Mouse (Mus musculus) ovary, adult 18-20 months (tissue): Measurements from ENCODE around the gene Hdac9.

Source experiments
- DNase-seq: peaks from one replicate; pipeline ENCODE4 v3.0.0; 2022; ENCODE audit warnings: low spot score, mixed read lengths

The Hdac9 gene

DNA sequence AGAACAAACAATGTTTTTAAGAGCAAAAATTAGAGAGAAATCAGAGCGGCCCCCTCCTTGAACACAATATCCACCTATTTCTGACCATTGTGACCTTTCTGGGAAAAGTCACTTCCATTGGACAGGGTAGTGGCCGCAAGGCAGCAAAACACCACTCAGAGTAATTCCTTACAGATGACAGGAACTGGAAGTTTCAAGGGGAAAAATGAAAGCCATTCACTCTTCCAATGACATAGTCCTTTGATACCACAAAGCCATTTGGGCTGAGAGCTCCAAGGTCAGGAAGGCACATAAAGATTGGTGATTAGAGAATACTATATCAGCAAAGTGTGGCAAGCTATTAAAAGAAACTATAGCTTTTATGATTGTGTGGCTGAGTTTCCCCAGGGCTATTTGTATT, 574.1 kb downstream of the Hdac9 start:
- DNase-seq = no peak

DNA sequence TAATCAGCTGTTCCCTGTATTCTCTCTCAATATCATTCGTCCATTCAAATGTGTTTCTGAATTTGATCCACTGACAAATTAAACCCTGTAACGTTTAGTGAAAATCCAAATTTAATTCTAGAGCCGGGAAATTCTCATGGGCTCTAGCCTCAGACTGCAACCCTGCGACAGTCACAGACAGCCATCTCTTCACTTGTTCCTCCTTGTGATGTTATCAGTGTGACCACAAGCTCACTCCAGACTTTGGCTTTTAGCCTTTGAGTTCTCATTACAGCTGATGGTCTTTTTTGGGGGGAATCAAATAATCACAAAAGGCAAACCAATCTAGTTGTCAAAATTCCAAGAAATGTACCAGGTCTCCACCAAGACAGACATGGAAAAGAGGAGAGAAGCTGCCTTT, 578.0 kb downstream of the Hdac9 start:
- no peak for DNase-seq

DNA sequence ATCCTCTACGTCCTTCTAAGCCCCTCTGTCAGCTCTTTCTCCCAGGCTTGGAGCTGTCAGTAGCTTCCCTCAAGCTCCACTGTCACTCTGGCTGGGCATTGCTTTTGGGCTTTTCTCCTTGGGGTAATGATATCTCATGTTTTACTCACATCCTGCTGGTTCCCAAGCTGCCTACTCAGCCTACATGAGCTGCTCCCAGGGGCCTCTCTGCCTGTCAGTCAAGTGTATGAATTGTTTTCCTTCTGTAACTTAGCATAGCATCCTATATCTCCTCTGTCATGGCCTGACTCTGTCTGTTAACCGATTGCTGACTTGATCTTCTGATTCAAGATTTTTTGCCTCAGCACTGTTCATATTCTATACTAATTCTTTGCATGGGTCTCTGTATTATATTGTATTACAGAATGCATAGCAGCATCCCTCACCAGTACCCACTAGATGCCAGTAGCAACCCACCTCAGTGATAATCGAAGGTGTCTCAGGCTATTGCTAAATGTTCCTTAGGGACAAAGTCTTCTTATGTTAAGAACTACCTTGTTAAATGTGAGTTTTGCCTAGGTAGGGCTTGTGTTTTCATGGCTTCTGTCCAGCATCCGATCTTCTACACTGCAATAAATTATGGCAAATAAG, 582.3 kb downstream of the Hdac9 start:
- DNase-seq = no peak

DNA sequence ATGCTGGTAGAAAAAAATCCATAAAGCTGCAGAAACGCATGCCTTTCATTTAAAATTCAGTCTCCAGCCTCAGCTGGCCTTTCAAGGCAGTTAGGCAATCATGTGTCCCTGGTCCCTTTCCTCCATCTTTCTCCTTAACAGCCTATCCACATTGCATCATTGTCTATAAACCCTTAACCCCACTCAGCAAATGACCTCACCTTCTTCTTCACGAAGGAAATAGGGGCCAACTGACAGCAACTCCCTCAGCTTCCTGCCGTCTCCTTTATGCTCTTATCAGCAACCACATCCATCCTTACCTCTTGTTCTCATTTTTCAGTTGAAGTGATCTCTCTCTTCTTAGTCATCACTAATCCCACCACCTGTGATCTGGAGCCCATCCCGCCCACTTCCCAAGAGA, 584.0 kb downstream of the Hdac9 start:
- no peak for DNase-seq

DNA sequence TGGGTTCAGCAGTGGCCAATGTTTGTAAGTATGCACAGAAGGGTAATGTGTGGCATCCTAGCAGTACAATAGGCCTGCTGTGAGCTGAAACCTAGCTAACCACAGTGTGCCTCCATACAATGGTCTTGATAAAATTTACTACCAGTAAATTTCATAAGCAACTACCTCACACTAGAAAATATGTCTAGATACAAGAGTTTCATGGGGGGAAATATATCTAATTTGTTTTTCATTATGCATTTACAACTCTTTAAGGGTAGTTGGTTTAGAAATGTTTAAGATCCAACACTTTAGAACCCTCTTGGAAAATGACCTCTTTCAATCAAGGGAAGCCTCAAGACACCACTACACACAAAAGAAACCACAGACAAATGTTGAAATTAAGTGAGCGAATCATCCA, 589.8 kb downstream of the Hdac9 start:
- DNase-seq = no peak

DNA sequence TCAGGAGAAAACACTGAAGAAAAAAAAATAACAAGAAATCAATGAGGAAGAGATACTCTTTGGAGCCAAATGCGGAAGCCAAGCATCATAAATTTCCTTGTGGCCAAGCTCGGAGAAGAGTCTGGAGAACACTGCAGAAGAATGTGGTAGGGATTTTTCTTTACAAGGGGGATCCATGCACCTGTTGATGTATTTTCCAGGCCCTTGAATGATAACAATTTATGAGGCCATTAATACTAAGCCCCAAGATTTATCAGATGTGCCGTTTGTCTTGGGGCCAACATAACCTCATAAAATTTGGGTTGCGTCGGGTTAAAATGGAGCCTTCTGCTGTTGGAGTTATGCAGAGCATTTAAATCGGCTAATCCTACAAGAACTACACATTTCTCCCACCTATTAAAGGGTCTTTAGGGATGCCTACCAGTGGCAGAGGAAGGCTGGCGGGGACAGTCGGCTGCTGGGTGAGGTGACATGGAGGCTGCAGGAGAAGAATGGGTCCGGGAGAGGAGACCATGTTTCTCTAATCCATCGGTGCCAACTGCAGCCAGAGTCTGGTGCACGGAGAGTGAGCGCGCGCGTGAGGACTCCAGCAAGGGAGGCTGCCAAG, 604.7 kb downstream of the Hdac9 start:
- DNase-seq = no peak

DNA sequence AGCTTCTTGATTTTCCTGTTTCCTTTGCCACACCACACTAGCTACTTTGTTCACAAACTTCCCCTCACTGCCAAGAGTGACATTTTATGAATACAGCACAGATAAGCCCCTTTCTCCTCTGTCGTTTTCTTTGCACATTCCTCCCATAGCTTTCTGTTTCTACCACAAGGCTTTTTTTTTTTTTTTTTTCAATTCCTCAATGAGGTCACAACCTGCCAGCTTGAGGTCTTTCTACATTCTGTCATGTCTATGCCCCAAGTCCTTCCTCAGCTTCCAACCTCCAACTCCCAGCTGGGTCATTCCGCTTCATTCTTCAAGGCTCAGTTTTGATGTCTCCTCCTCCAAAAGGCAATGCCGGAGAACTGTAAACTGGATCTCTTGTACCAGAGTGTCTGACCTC, 611.4 kb downstream of the Hdac9 start:
- no peak for DNase-seq

DNA sequence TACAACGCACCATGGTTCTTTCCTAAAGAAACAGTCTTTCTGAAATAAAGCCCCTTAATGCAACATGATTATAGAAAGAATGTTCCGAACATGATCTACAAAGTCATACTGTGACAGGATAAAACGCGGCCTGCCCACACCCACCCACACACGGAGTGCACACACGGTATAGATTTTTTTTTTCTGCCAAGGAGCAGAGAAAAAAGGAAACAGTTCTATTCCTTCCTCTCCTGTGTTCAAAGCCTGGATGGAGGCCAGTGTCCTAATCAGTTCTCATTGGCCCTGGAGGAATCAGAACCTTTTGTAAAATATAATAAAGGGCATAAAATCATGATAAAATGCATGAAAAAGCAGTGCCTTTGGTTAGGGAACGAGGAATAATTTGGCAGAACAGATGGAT, 624.5 kb downstream of the Hdac9 start:
- DNase-seq = no peak

DNA sequence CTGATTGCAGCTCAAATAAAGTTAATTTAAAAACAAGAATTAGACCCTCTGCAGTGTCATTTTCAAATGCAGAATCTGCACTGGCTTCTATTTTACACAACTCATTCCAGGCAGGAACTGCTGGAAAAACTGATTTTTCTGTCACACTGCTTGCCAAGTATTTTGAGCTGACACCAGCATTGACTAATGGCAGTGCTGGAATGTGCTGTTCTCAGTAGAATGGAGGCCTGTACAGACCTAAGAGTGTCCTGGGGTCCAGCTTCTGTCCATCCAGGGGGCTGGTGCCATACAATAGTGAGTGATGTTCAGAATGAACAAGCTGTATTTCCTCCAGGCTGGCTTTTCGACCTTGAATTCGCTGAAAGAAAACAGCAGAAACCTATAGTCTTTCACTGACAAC, 629.7 kb downstream of the Hdac9 start:
- no peak for DNase-seq

DNA sequence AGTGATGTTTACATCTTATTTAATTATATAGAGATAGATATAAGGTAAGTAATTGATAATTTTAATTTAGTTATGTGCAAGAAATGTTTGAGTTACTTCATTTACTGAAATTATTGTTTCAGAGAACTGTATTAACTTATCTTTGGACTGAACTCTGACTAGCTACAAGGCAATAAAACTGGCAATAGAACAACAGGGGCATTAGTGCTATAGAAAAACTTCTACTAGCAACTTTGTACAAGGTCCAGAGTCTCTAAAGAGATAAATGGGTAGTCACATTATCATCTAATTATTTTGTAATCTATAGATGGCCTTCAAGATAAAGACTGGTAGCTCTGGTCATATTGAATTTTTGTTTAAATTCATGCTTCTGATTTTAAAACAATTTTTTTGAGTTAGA, 632.0 kb downstream of the Hdac9 start:
- DNase-seq = no peak

DNA sequence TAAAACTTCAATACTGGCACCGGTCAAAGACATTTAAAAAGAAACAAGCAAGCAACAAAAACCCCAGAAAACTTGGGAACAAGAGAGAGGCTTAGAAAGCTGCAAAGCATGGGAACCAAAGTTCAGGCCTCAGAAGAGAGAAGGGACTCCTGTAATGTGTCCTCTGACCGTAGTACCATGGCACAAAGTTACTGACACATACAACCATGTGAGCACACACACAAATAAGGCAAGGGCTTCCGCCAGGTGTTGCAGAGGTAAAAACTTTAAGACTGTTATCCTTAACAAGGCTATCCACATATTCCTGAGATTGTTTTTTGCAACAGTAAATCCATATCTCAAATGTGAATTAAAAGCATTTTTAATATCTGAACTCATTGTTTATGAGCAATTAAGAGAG, 632.5 kb downstream of the Hdac9 start:
- no peak for DNase-seq

DNA sequence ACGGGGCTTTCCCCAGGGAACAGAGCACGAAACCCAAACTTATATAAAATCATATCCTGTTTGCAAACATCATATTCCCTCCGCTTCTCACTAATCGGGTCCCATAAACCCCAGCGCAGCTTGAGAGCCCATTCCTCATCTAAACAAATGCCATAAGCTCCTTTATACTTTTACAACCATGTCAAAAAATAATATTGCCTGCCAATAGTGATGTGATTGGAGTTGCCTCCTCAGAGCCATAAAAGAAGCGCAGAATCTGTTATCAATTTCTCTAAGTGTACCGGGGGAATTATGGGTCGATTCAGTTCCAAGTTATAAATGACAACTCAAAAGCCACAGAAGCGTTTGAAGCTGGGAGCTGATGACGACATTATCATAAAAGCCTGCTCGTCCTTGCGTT, 638.1 kb downstream of the Hdac9 start:
- no peak for DNase-seq

DNA sequence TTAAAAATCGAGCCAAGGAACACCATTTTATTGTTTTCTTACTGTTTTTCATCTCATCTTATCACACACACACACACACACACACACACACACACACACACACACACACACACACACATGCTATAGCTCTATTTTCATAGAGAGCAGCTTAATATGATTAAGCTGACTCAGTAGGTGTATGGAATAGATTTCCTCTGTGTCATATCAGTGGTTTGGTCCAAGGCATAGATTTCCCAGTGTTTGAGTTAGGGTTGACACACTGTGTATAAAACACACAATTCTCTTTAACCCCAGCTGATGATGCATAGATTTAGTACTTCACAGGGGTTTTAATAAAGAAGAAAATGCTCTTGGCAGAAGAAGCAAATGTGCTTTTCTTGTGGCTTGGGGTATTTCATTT, 643.1 kb downstream of the Hdac9 start:
- no peak for DNase-seq

DNA sequence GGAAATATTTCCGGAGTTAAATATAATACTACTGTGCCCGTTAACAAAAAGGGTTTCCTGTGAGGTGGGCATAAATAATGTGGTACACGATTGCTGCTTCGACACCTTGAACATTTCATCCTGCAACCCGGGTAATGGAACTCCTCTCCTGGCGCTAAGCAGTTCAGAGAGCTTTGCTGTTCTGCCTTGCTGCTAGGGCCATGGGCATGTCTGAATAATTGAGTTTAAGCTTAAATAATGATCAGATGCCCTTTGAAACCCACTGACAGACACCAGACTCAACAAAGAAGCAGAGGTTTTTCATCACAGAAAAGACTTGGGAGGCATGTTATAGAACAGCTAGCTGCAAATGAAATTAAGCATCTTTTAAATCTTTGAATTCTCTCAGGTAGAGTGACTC, 646.8 kb downstream of the Hdac9 start:
- no peak for DNase-seq

DNA sequence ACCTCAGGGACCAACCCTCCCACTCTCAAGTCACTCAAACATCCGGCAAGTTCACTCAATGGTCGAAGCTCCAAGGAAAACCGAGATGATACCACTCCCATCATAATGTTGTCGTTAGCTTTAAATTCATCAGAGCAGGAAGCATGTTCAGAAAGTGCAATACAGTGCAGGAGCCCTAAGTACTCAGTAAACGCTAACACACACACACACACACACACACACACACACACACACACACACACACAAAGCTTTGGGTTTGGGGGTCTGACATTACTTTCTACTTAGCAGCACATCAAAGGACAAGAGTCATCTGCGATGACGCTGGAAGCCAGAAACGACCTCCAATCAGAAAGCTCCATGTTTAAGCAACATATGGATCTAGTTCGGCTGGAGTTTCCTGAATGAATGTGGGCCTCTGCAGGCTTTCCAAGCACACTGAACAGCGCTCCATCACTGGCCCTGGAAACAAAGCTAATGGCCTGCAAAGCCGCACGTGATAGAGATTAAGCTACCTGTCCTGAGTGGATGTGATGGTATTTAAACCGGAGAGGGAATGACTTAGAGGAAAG, 647.3 kb downstream of the Hdac9 start:
- no peak for DNase-seq

DNA sequence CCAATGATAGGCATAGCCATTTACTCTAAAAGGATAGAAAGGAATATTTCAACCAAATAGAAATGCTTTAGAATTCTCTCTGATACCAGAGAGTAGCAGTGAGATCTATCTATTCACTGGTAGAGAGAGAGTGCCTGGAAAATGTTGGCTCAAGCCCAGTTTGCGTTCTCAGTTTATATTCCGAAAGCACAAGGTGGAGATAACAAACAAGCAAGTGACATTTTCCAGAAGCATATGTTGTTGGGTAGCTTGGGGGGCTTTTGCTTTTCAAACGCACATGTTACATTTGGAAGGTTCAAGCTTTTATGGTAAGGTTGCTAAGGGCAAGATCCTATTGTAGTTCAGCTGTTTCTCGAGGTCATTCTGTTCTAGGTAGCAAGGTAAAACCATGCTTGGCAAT, 657.2 kb downstream of the Hdac9 start:
- no peak for DNase-seq

DNA sequence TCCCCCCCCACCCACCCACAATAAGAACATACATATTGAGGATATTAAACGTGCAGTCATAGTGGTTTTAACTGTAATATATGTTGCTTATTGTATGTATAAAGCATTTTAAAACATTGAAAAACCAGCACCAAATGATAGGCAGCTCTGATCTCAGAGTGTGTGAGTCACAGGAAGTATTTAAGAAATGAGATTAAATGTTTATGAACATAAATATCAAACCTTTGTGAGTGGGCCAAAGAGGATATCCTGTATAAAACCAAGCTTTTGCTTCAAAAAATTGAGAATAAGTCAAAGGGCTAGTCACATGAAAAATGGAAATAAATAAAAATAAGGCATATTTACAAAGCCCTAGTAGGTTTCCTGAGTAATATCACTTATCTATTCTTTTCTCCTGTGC, 667.7 kb downstream of the Hdac9 start:
- no peak for DNase-seq

DNA sequence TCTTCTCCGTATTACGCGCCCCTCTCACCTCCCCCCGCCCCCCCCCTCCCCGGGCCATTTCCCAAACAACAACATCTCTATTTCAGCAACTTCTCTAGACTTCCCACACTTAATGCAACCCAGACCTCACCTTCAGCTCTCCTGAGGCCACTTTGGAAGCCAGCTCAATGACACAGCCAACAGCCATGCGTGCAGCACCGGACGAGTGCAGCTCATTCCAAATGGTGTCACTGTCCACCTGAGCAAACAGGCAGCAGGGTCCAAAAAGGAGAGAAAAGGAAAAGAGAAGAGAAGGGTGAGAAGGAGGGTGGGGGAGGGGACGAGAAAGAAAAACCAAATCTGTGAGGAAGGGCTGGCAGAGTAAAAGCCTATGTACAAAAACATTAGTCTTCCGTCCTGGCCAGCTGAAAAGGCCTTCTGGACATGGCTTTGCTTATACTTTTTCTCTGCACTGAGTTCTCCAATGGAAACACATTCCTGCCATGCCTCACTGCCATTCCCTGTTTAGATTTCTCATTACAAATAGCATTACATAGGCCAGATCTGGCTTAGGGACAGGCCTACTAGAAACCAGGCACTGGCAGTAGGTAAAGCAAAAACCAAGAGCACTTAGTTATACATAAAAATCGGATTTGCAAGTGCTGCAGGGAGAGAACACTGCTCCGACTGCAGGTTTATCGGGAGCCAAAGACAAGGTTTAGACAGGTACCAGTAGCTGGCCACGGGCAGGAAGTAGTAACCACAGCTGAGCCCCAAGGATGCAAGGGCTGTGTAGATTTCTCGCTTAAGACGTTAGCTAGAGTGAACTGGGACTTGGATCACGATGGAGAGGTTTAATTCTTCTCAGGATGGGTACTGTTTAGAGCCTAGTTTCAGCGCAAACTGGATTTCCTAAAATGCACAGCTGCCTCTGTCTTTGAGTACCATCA, 668.4 kb downstream of the Hdac9 start:
- DNase-seq = no peak

DNA sequence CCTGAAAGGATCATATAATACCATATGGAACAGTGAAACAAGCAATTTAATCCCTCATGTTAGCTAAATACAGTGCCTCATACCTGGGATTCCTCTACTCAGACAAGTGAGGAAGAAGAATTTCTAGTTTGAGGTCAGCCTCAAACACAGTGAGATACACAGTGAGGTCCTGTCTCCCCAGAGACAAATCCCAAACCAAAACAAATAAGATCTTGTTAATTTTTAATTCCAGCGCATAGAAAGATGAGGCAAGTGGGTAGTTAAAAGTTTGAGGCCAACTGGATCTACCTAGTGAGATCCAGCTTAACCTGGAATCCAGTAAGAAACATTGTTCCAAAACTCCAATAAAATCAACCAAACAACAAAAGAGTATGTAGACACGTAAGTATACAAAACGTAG, 678.1 kb downstream of the Hdac9 start:
- DNase-seq = no peak

DNA sequence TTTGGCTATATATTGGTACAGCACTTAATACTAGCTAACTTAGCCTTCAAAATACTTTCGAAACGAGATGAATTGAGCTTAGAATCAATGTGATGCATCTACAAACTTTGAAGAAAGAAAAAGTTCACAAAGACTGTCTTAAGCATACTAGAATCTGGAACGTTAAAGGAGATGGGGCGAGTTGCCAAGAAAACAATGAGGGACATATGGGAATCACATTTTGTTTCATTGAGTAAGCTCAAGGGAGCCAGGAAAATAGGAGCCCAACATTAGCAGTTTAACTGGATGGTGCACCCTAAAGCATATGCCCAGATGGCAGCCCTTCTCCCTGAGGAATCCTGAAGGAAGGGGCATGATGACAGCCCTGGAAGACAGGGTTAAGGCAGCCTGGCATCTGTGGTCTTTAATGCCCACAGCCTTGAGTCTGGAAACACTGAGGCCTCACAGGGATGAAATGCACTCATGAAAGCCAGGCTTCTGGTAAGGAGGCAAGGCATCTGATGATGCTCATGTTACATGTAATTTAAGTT, 685.2 kb downstream of the Hdac9 start:
- DNase-seq = no peak

DNA sequence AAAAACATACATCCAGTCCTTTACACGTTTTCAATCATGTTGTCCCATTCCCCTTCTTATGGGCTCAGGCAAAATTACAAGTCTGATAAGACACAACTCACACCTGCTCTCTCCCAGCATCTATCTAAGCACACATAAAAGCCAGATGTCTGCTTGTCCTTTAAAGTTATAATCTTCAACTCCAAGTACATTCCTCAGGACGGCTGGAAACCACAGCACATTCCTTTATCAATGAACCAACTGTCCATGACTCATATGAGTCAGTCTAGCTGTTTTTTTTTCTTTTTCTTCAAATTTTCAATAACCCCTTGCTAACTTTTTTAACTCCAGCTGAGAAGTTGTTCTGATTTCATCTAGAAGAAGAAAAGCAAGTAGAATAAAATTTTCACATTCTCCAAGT, 692.4 kb downstream of the Hdac9 start:
- no peak for DNase-seq

DNA sequence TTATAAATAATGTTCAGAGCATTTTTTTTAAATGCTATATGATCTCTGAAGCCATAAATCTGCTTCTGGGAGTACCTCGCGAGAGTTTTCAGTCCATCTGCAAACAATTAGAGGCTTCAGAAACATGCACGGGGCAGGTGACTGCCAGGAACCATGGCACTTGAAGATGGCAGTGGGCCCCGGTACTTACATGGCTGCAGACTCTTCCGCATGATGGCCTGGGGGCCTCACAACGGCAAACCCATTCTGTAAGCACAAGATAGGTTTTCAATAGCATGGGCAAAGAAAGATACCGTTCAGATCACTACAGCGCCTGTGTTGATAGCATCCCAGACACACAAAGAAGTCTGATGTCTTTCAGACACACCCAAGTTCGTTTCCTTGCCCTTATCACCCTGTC, 695.9 kb downstream of the Hdac9 start:
- no peak for DNase-seq
